Mouse (Mus musculus) sigmoid colon, adult 10 weeks (tissue): Measurements from ENCODE around the gene Lap3. TPM values are rescaled to one million over a fixed set of nuclear protein-coding genes. Genes with fewer than 3 reads are reported as not detected.

ENCODE experiments used
- polyA plus RNA-seq: library from polyadenylated mRNA; stranded (reverse); fragments of 350-450 nt; fragmentation: Illumina TruSeq; extraction: RNeasy Lipid Tissue Mini Kit (QIAGEN cat#74804); gene quantifications from one replicate; pipeline ENCODE4 v1.2.3, GENCODE M21; 2014; ENCODE audit warnings: low read depth, low replicate concordance

Lap3 gene
- polyA plus RNA-seq: 63.1 TPM

DNA sequence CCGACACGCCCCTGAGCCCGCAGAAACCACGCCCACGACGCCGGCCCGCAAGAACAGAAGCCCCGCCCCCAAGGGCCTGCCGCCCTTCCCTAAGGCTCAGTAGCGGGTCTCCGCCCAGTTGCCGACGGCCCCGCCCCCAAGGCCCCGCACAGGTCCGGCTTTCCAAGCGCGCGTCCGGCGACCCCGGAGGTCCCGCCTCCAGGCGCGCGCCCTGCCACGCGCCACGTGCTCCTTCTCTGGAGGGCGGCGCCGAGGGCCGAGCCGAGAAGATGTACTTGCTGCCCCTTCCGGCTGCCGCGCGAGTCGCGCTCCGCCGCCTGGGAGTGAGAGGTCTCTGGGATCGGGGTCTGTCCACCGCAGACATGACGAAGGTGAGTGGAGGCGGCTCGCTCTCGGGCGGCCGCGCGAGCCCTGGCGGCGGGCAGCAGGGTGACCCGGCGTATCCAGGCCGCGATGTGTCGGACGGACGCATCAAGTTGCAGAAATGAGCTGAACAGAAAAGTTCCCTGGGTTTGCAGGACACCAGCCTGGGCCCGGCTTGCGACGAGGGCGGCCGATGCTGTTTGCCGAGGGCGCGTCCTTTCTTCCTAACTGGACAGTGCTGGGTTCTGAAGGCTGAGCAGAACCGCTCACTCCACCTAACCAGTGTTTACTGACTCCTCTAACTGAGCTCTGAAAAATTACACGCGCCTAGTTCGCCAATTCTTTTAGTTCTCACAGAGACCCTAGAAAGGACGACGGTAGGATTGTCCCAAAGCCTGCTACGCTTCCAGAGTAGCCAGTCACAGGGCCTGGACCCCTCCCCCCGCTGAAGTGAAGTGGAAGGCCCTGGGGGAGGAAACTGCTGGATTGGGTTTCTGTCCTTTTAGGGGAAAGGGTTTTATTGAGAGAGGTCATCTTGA lies at the start of gene Lap3:
Gene Lap3 (plus strand): TSS at position 184 of the 902 bp plus-strand sequence.

DNA sequence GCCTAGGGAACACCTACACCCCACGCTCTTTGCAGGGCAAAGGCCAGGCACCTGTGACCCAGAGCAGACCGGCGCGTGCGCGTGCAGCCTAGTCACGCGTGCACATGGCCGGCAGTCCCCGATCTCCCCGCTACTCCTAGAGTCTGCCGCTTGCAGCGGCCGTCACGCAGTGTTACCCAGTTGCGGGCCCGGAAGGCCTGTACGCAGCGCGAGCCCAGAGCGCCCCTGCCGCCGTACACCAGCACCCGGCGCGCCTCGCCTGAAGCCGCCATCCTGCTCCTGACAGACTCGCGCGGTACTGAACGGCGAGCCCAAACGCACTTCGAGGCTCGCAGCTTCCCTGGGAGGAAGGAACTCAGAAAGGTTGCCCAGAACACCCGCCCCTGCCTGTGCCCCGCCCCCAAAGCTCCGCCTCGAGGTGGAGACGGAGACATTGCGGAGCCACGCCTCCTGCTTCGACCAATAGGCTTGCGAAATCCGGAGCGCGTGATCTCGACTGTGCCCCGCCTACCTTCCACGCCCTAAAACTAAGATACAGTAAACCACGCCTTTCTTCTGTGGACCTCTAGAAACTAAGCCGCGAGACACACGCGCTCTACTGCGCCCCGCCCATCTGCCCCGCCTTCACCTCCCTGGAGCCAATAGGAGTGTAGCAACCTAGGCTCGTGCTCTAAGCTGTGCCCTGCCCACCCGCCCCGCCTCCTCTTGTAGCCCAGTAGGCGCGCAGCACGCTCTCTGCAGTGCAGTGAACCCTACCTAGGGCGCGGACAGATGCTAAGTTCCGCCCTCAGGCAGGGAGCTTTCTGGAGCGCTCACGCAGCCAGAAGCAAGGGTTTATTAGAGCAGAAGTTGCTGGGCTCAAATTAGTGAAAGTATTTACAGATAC lies 43.1 kb upstream of the Lap3 start, which contains the start of gene Qdpr:
Gene Qdpr (minus strand): TSS at position 406 of the 886 bp plus-strand sequence.

DNA sequence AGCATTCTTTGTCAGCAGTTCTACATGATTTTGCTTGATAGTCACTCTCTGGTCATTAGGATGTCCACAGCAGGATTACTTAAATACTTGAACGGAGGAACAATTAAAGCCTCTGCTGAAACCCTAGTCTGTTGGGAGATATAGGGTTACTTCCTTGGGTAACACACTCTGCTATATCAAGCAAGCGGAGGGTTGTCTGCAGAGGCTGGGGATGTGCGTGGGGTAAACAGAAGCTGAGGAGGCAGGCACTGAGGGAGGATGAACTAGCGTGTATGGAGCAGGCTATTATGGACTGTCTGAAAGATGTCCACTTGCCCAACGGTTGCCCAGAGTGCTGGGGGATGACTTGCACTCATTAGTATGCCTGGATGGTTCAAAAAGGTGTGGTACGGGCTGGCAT lies 39.7 kb upstream of the Lap3 start, which contains the start of gene Clrn2:
Gene Clrn2 (plus strand): TSS at position 301 of the 400 bp plus-strand sequence.

DNA sequence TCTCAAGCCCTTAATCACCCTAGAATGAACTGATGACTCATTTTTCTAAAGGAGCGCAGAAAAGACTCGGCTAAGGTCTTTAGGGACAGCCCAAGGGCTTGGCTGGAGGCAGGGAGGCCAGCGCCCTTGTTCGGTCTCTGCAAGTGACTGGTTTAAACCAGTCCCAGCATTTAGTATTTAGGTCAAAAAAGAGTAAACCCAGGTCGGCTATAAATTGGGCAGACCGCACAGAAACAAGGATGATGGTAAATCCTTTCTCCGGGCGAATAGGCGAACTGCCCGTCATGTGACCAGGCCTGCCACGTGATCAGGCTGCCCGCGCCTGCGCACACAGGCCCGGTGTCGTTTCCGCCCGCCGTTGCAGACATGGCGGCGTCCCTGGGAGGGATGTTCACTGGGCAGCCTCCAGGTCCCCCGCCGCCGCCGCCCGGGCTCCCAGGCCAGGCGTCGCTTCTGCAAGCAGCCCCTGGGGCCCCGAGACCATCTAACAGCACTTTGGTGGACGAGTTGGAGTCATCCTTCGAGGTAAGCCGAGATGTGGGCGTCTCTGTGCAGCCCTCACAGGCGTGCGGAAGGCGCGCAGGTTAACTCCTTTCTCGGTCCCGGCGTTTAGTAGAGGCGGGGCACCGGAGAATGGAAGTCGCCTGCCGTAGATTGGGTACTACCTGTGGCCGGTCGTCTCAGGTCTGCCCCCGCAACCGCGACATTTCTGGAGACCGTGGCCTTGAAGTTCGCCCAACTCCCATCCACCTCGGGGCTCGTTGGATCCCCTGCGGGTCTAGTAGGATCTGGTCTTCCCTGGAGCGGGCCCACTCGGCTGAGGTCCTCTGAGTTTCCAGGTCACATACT lies 27.0 kb downstream of the Lap3 start, which contains the start of gene Med28:
Gene Med28 (plus strand): TSS at position 270 of the 849 bp plus-strand sequence.

Other genes with a start within 250 kb of the Lap3 start
- gene Qdpr, start 43.1 kb upstream of the Lap3 start, polyA plus RNA-seq: 81.7 TPM
- gene Clrn2, start 39.6 kb upstream of the Lap3 start, polyA plus RNA-seq: not detected
- 74.3 TPM for gene Med28, start 26.9 kb downstream of the Lap3 start, polyA plus RNA-seq
- 1.9 TPM for gene Fam184b, start 146.2 kb downstream of the Lap3 start, polyA plus RNA-seq
- gene Ncapg, start 176.5 kb downstream of the Lap3 start, polyA plus RNA-seq: 26.8 TPM